Mouse (Mus musculus) embryonic fibroblast, embryonic 13.5 days (primary cell): ENCODE data around the gene Hs3st5. TPM values are rescaled to one million over a fixed set of nuclear protein-coding genes. Genes with fewer than 3 reads are reported as not detected.
"Not testable (repeated sequence)": the region's sequence is repeated elsewhere in the genome, so short reads cannot be mapped to it uniquely, and the experiment has no call there.

Experiments
- H3K27ac ChIP-seq: 2 replicates; pipeline ENCODE4 v1.5.1; 2012; ENCODE audit warnings: low read length, control low read depth, inconsistent platforms; ENCODE audit not compliant: insufficient read depth
- H3K4me1 ChIP-seq: 2 replicates; pipeline ENCODE4 v1.6.1; 2011; ENCODE audit warnings: low read length; ENCODE audit not compliant: control insufficient read depth, insufficient read depth
- H3K4me3 ChIP-seq: 2 replicates; pipeline ENCODE4 v1.5.1; 2011; ENCODE audit warnings: mild to moderate bottlenecking, control low read depth, low read length; ENCODE audit not compliant: insufficient read depth
- CTCF ChIP-seq: IDR thresholded peaks from 2 replicates; pipeline ENCODE4 v1.5.1; 2011; ENCODE audit warnings: mild to moderate bottlenecking, control low read depth, low read length, moderate library complexity, borderline replicate concordance; ENCODE audit not compliant: insufficient read depth
- POLR2A ChIP-seq: IDR thresholded peaks from 2 replicates; pipeline ENCODE4 v1.6.1; 2011; ENCODE audit warnings: low read depth, mild to moderate bottlenecking, control low read depth, low read length, moderate library complexity
- polyA plus RNA-seq: library from polyadenylated mRNA; stranded (reverse); fragments of >200 nt; gene quantifications from 2 replicates; pipeline ENCODE4 v1.2.4, GENCODE M21; 2011; ENCODE audit warnings: low read depth; ENCODE audit not compliant: missing spikeins, insufficient read length

The Hs3st5 gene
- polyA plus RNA-seq, 1 experiment: 0.63 TPM

DNA sequence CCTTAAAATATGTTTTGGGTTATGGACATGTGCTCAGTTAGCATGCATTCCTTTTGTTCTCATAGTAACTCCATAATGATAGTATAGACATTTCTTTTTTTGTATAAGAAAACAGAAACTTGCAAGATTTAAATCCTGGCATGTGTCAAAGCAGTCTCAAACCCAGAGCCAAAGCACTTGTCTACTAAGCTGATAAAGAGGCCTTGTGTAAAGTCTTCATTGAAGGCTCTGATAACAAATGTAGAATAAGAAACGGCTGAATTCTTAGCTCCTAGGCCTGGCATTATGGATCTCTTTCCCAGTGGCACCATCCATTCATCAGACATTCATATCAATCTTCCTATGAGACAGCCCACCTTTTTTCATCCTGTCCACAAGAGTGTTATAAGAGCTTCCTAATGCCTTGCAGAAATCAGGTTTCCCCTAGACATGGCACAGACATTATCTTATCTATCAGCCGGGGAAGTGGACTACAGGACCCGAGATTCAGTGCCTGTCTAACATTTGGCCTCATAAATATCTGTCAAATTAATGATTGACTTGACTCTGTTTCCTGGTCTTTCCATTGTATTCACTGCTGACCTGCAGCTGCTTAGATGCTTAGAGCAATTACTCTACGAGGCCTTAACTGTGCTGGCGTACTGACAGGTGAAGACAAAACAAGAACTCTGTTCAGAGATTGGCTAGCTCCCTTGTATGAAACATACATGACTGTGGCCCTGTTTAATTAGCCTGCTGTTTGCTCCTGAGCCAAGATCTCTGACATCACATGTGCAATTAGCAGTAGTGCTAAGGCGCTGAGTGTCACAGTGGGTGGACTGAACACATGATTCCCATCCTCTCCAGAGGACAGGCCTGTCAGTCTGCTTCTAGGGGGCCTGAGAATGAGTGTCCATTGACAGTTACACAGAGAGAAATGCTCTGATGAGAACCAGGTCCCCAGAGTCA is 48.6 kb downstream of the Hs3st5 start:
- Histone ChIP-seq H3K4me1 (no peaks in the 10 kb centered on the region; the same call in 1 of the 2 replicates), H3K4me3 (no peak overlapping the region), H3K27ac (no peak overlapping the region)
- TF ChIP-seq CTCF (no peak), POLR2A (no peak)

DNA sequence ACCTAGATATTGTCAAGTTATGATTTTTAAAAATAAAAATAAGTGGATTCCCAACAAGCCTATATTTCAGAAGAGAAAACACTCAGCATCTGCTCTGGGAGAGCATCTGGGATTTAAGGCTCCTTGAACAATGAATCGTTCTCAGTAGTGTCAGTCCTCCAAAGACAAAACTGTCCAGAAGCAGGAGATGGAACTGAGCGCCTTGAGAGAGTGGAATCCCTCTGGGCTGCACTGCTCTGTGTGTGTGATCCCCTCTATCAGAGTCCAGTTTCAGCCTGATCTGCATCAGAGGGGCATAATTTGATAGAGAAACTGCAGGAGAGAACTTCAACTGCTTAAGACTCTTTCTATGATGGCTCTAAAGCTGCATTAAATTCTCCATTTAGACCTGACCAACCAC is 49.5 kb downstream of the Hs3st5 start:
- H3K4me1 ChIP-seq: no peaks in the 10 kb centered on the region; the same call in 1 of the 2 replicates
- TF ChIP-seq CTCF: no peak
- no peak for TF ChIP-seq POLR2A

DNA sequence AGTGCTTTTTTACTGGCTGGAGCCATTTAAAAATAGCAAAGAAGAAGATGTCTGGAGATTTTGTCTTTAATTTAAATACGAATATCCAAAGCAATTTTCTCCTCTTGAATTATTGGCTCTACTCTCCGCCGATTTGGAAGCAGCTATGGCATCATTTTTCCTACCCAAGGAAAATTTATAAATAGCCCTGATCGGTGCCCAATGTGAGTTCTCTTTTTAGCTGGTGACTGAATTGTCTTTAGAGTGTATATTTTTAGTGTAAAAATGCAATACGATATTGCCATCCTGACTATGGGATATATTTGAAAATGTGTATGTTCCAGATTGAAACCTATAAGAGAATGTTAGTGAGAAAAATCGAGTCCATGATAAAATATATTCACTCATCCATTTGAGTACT is 51.1 kb downstream of the Hs3st5 start:
- TF ChIP-seq CTCF: no peak
- TF ChIP-seq POLR2A: no peak
- Histone ChIP-seq H3K4me1 (no peaks in the 10 kb centered on the region; the same call in 1 of the 2 replicates), H3K27ac (no peak overlapping the region), H3K4me3 (no peak overlapping the region)

More for the DNA sequence above, 49.5 kb downstream of the Hs3st5 start:
- Histone ChIP-seq H3K4me3 (no peak overlapping the region), H3K27ac (no peak overlapping the region)

GRCm38 (mm10) chr10:36558736-36559135 is 52.1 kb downstream of the Hs3st5 start:
- H3K4me3 ChIP-seq: no peak overlapping the region
- H3K27ac ChIP-seq: no peak overlapping the region
- TF ChIP-seq CTCF (no peak), POLR2A (no peak)
- H3K4me1 ChIP-seq: no peaks in the 10 kb centered on the region; the same call in 1 of the 2 replicates

DNA sequence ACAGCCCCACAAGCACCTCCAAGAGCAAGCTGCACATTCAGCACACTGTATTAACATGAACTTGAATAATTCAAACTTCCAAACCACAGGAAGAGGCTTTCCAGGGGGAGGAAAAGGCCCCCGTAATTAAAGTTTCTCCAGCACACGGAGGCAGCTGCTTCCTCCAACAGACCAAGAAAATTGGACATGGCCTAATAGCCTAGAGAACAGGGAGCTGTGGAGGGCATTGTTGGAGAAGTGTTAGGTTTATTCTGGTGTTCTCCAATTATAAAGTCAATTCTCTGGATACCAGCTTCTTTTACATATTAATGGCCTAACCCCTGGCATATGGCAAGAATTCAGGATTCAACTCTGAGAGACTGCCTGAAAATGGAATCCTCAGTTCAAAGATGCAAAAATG is 60.6 kb downstream of the Hs3st5 start:
- TF ChIP-seq POLR2A (no peak), CTCF (no peak)
- Histone ChIP-seq H3K4me3 (no peak overlapping the region), H3K4me1 (no peaks in the 10 kb centered on the region), H3K27ac (no peak overlapping the region)

- no peak for TF ChIP-seq CTCF
- TF ChIP-seq POLR2A: no peak
- H3K4me1 ChIP-seq: no peaks in the 10 kb centered on the region
- no peak overlapping the region for H3K4me3 ChIP-seq
- H3K27ac ChIP-seq: no peak overlapping the region
These were observed 65.9 kb downstream of the Hs3st5 start for GRCm38 (mm10) chr10:36572540-36572939.

DNA sequence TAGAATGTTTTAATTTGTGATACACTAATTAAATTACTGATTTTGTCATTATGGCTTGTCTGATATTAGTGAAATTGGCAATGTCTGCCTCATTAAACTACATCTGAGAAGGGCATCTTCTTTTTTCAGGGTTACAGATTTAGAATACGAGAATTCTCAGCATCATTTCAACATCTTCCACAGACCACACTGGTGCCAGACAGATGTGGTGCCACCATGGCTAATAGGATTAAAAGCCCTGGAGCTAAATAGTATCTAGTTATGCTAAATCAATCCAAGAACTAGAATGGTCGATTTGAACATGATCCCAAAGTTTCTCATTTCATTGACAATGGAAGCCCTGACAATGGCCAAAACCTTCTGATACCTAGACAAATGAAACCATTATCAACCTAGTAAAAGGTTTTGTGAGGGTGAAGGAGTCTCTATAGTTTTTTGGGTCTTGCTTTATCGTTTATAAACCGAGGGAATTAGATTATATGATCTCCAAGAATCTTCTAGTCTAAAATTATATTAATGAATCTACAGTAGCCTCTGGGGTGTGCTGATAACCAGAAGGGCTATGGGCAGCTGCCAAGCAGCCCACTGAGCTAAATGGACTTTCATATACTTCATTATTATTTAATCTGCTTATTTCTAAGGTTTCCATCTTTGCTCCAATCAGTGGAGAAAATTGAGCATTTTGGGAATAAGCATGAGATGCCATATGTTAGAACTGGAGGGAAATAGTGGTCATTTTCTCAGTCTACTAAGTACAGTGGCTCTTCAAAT is 71.9 kb downstream of the Hs3st5 start:
- H3K4me1 ChIP-seq: no peaks in the 10 kb centered on the region
- H3K27ac ChIP-seq: no peak overlapping the region
- TF ChIP-seq CTCF (no peak), POLR2A (no peak)
- no peak overlapping the region for H3K4me3 ChIP-seq

GRCm38 (mm10) chr10:36610400-36610799 is 103.8 kb downstream of the Hs3st5 start:
- peak overlapping the region; percentile 40; the same call in 1 of the 2 replicates for H3K27ac ChIP-seq
- TF ChIP-seq POLR2A (no peak), CTCF (no peak)
- H3K4me3 ChIP-seq: no peak overlapping the region
- no peaks in the 10 kb centered on the region for H3K4me1 ChIP-seq

DNA sequence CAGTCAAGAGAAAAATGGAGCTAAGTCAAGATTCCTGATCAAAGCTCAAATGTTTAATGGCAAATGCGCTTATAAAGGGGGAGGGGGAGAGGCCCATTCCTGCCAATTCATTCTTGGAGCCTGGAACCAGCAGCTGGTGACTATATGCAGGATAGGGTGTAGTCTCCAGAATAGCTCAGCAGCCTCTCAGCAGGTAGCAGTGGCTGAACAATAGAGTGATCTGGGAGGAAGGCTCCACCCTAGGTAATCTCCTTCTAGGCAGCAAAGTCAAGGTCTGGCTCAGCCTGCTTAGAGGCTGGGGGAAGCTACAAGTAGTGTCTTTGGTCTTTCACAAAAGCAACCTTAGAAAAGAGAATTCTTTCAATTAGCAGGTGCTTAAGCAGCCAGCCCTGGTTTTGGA is 104.8 kb downstream of the Hs3st5 start:
- not testable (repeated sequence) for H3K4me1 ChIP-seq, H3K27ac ChIP-seq, H3K4me3 ChIP-seq

GRCm38 (mm10) chr10:36623037-36623436 is 116.4 kb downstream of the Hs3st5 start:
- H3K4me1 ChIP-seq: peaks cover 2% of the 10 kb centered on the region; the same call in 1 of the 2 replicates
- TF ChIP-seq CTCF (no peak), POLR2A (no peak)
- H3K27ac ChIP-seq: no peak overlapping the region
- no peak overlapping the region for H3K4me3 ChIP-seq
